Mouse (Mus musculus): ENCODE measurements around the gene Slamf9. TPM values are rescaled to one million over a fixed set of nuclear protein-coding genes. Genes with fewer than 3 reads are reported as not detected.

Slamf9 gene
- polyA plus RNA-seq, 1 experiment from 2014 or later: 0.43 TPM

DNA sequence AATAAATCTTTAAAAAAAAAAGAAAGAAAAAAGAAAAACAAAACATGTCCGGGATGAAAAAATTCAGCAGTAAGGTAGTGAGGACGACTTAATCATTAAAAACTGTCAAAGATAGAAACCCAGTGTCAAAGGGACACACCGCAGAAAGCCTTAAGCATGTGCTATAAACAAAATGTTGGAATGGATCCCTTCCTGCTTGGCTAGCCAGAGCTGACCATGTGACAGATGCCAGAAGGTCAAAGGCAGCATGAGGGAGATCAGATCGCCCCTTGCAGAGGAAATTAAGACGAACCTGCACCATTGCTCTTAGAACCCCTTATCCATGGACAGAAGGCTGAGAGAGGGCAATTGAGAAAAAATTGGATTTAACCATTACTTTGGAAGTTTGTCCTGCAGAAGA lies 5.8 kb upstream of the Slamf9 start:
- 0 out of 2 replicates have a peak, but pooled peaks cover 5% of the 10 kb centered on the region for H3K4me1 ChIP-seq (ENCODE audit: control insufficient read depth, insufficient read depth, low read length)
- no peaks in the 10 kb centered on the region for H3K27me3 ChIP-seq (ENCODE audit: control insufficient read depth, insufficient read depth, low read length)
- H3K36me3 ChIP-seq (ENCODE audit: control insufficient read depth, insufficient read depth, low read length): no peaks in the 10 kb centered on the region
- H3K4me2 ChIP-seq (replicated peaks; ENCODE audit: low read depth, low read length): no peak overlapping the region
- no peak for ATAC-seq (ENCODE audit: insufficient number of reproducible peaks, insufficient read depth, low FRiP score, low read depth)
- no peak overlapping the region for H3K27ac ChIP-seq (ENCODE audit: low read length)
- H3K4me3 ChIP-seq (ENCODE audit: low read depth, low read length): no peak overlapping the region
- no peaks in the 10 kb centered on the region for H3K9me3 ChIP-seq (ENCODE audit: control insufficient read depth, low read depth, low read length)
- H3K9ac ChIP-seq (replicated peaks; ENCODE audit: low read depth, low read length): no peak overlapping the region
- WGBS: 43% methylated on average over 5 of the region's 5 CpGs

DNA sequence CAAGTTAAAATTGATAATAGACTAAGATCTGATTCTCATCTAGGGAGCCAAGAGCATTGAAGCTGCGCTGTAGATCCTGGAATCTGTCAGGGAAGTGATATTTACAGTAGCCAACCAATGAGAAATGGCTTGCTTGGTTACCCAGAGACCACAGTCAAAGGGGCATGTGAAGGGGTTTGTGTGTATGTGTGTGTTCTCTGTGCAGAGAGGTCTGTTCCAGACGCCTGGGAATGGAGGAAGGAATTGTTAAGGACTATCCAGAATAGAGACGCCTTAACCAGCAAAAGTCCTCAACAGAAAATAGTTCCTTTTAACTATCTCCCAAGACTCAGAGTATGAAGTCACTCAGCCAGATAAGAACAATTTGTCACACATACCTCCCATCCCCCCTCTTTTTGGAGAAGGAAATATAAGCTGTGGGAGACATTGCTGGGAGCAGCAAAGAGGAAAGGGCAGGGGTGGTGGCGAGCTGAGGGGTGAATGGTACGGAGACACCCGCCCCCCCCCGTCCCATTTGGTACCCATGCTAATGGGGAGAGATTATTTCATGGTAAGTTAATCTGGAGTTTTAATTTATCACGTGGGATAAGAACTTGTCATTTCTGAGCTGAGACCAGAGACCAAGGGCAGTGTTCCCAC lies 5.2 kb upstream of the Slamf9 start:
- whole genome bisulfite sequencing: 46% methylated on average over 8 of the region's 8 CpGs
- Histone ChIP-seq H3K27me3 (ENCODE audit: control insufficient read depth, insufficient read depth, low read length) (no peaks in the 10 kb centered on the region), H3K4me3 (ENCODE audit: low read depth, low read length) (no peak overlapping the region), H3K36me3 (ENCODE audit: control insufficient read depth, insufficient read depth, low read length) (no peaks in the 10 kb centered on the region), H3K4me2 (replicated peaks; ENCODE audit: low read depth, low read length) (no peak overlapping the region), H3K9ac (replicated peaks; ENCODE audit: low read depth, low read length) (no peak overlapping the region), H3K9me3 (ENCODE audit: control insufficient read depth, low read depth, low read length) (no peaks in the 10 kb centered on the region), H3K27ac (ENCODE audit: low read length) (no peak overlapping the region), H3K4me1 (ENCODE audit: control insufficient read depth, insufficient read depth, low read length) (0 out of 2 replicates have a peak, but pooled peaks cover 5% of the 10 kb centered on the region)
- ATAC-seq (ENCODE audit: insufficient number of reproducible peaks, insufficient read depth, low FRiP score, low read depth): no peak

DNA sequence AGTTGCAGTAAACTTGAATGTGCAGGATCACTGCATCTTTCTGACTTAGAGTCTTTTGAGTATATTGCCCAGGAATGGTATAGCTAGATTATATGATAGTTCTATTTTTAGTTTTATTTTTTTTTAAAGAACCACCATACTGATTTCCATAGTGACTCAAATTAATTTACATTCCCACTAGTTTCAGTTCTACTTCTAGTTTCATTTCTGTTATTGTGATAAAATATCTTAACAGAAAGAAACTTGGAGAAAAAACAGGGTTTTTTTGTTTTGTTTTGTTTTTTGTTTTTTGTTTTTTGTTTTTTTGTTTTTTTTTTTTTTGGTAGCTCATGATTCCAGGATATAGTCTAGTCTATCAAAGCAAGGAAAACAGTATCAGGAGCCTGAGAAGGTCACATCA lies 2.2 kb upstream of the Slamf9 start:
- no peaks in the 10 kb centered on the region for H3K36me3 ChIP-seq (ENCODE audit: control insufficient read depth, insufficient read depth, low read length)
- no peaks in the 10 kb centered on the region for H3K27me3 ChIP-seq (ENCODE audit: control insufficient read depth, insufficient read depth, low read length)
- H3K9me3 ChIP-seq (ENCODE audit: control insufficient read depth, low read depth, low read length): no peaks in the 10 kb centered on the region
- no peak for ATAC-seq (ENCODE audit: insufficient number of reproducible peaks, insufficient read depth, low FRiP score, low read depth)
- H3K4me2 ChIP-seq (replicated peaks; ENCODE audit: low read depth, low read length): no peak overlapping the region
- H3K4me3 ChIP-seq (ENCODE audit: low read depth, low read length): no peak overlapping the region
- H3K4me1 ChIP-seq (ENCODE audit: control insufficient read depth, insufficient read depth, low read length): 0 out of 2 replicates have a peak, but pooled peaks cover 5% of the 10 kb centered on the region
- H3K9ac ChIP-seq (replicated peaks; ENCODE audit: low read depth, low read length): no peak overlapping the region
- H3K27ac ChIP-seq (ENCODE audit: low read length): no peak overlapping the region

DNA sequence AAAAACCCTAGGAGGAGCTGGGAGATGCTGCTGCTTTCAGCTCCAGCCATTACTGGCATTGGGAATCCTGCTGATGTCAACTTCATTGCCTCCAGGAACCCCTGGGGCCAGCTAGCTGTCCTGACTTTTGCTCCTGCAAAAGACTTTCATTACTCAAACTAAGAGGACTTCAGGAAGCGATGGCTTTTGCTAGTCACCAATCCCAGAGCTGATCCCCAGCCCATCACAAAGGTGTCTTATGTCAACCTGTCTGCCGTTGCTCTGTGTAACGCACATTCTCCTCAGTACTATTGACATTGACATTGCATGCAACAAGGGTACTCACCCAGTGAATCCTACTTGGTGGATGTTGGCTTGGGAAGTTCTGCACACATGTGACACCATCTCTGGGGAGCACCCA lies 962 bp upstream of the Slamf9 start:
- 63% methylated on average over 3 of the region's 3 CpGs for WGBS
- H3K27me3 ChIP-seq (ENCODE audit: control insufficient read depth, insufficient read depth, low read length): no peaks in the 10 kb centered on the region
- no peak overlapping the region for H3K9ac ChIP-seq (replicated peaks; ENCODE audit: low read depth, low read length)
- no peak overlapping the region for H3K27ac ChIP-seq (ENCODE audit: low read length)
- H3K4me2 ChIP-seq (replicated peaks; ENCODE audit: low read depth, low read length): no peak overlapping the region
- no peak for ATAC-seq (ENCODE audit: insufficient number of reproducible peaks, insufficient read depth, low FRiP score, low read depth)
- no peak overlapping the region for H3K4me3 ChIP-seq (ENCODE audit: low read depth, low read length)
- no peaks in the 10 kb centered on the region for H3K9me3 ChIP-seq (ENCODE audit: control insufficient read depth, low read depth, low read length)
- H3K36me3 ChIP-seq (ENCODE audit: control insufficient read depth, insufficient read depth, low read length): no peaks in the 10 kb centered on the region
- 0 out of 2 replicates have a peak, but pooled peaks cover 5% of the 10 kb centered on the region for H3K4me1 ChIP-seq (ENCODE audit: control insufficient read depth, insufficient read depth, low read length)

DNA sequence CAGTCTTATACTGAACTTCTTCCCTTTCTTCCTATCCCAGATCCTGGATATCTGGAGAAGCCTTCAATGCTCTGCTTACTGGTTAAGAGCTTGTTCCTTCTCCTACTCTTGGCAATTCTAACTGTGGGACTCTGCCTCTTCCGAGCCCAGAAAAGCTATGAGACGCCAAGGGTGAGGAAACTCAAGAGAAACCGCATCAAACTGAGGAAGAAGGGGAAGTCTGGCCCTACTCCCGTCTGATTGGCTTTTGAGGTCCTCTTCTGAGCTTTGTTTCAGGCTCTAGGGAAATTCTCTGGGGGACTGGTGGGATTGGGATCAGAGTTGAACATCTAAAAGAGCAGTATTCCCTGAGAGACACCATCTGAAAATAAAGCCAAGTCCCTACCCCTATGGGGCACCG lies 2.9 kb downstream of the Slamf9 start:
- 72% methylated on average over 5 of the region's 5 CpGs for WGBS
- 0 out of 2 replicates have a peak, but pooled peaks cover 10% of the 10 kb centered on the region for H3K4me1 ChIP-seq (ENCODE audit: control insufficient read depth, insufficient read depth, low read length)
- no peak overlapping the region for H3K9ac ChIP-seq (replicated peaks; ENCODE audit: low read depth, low read length)
- H3K4me2 ChIP-seq (replicated peaks; ENCODE audit: low read depth, low read length): no peak overlapping the region
- no peak overlapping the region for H3K4me3 ChIP-seq (ENCODE audit: low read depth, low read length)
- no peaks in the 10 kb centered on the region for H3K36me3 ChIP-seq (ENCODE audit: control insufficient read depth, insufficient read depth, low read length)
- ATAC-seq (ENCODE audit: insufficient number of reproducible peaks, insufficient read depth, low FRiP score, low read depth): no peak
- H3K27me3 ChIP-seq (ENCODE audit: control insufficient read depth, insufficient read depth, low read length): no peaks in the 10 kb centered on the region
- no peaks in the 10 kb centered on the region for H3K9me3 ChIP-seq (ENCODE audit: control insufficient read depth, low read depth, low read length)
- H3K27ac ChIP-seq (ENCODE audit: low read length): no peak overlapping the region

DNA sequence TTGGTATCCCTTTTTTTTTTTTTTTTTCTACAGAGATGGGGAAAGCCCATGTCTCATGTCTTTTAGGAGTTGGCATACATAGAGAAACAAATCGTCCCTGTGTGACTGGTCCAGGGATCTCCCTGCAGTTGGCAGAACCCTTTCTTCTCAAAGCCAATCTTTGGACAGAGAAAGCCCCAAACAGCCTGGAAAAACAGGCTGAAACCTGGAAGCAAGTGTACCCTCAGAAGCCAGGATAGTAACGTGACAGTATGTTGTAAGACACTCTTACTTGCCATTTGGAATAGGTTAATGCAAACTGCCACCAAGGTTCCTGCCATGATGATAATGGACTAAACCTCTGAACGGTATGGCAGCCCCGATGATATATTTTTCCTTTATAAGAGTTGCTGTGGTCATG lies 5.2 kb downstream of the Slamf9 start:
- ATAC-seq (ENCODE audit: insufficient number of reproducible peaks, insufficient read depth, low FRiP score, low read depth): no peak
- peaks cover 28% of the 10 kb centered on the region for H3K4me1 ChIP-seq (ENCODE audit: control insufficient read depth, insufficient read depth, low read length)
- 92% methylated on average over 4 of the region's 4 CpGs for whole genome bisulfite sequencing
- no peak overlapping the region for H3K4me2 ChIP-seq (replicated peaks; ENCODE audit: low read depth, low read length)
- H3K9me3 ChIP-seq (ENCODE audit: control insufficient read depth, low read depth, low read length): no peaks in the 10 kb centered on the region
- H3K4me3 ChIP-seq (ENCODE audit: low read depth, low read length): no peak overlapping the region
- H3K9ac ChIP-seq (replicated peaks; ENCODE audit: low read depth, low read length): no peak overlapping the region
- peaks cover 3% of the 10 kb centered on the region; the same call in 1 of the 2 replicates for H3K36me3 ChIP-seq (ENCODE audit: control insufficient read depth, insufficient read depth, low read length)
- no peak overlapping the region for H3K27ac ChIP-seq (ENCODE audit: low read length)
- H3K27me3 ChIP-seq (ENCODE audit: control insufficient read depth, insufficient read depth, low read length): no peaks in the 10 kb centered on the region

DNA sequence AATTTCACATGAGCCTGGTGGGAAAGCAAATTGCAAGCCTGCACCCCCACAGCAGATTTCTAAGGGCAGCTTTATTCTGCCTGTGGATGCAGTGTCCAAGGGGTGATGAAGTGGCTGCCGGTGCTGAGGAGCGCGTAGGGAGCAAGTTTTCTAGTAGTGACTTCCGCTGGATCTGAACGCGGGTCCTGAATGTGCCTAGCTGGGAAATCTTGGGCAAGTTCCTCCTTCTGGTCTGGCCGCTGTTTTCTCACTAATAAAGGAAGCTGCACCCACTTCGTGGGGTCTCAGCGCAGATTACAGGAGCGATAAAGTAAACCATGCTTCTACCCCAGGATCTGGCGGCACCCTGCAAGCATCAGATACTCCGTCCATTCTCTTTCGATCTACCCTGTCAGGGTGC lies 6.0 kb downstream of the Slamf9 start:
- H3K9ac ChIP-seq (replicated peaks; ENCODE audit: low read depth, low read length): peak overlapping the region; percentile 18; the same call in 1 of the 2 replicates
- peaks cover 3% of the 10 kb centered on the region; the same call in 1 of the 2 replicates for H3K36me3 ChIP-seq (ENCODE audit: control insufficient read depth, insufficient read depth, low read length)
- H3K27me3 ChIP-seq (ENCODE audit: control insufficient read depth, insufficient read depth, low read length): no peaks in the 10 kb centered on the region

DNA sequence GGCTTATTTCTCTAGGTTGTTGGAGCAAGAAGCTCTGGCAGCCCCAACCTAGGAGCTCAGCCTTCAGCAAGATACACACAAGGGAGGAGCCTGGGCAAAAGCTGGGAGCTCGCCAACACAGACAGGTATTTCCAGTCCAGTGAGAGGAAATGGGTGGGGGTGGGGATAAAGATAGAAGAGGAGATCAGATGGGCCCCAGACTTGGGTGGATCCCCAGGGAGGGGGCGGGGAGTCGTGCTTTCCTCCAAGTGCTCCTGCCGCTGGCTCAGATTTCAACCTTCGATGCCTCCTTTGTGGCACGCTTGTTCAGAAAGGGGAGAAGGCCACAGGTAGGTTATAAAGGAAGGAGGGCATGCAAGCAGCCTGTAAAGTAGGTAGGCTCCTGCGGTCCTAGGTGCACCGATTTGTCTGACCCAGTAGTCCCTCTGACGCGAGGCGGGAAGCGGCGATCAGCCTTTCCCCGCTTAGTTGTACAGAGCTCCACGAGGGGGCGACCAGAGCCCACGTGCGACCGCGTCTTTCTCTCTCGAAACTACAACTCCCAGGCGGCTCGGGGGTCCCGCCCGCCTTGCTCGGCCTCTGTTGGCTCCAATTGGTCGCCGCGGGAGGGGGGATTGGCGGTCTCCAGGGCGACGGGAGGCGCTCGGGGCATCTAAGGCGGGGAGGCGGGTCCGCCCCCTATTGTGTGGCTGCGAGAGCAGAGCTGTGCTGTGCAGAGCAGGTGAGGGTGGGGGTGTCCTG lies 6.6 kb downstream of the Slamf9 start, which contains the start of gene Igsf9:
TSS of gene Igsf9 (plus strand) at position 249 of the 741 bp plus-strand sequence.
- H3K4me3 ChIP-seq (ENCODE audit: low read depth, low read length): peak within 1 kb of the TSS; percentile 46
- H3K9ac ChIP-seq (replicated peaks; ENCODE audit: low read depth, low read length): peak within 1 kb of the TSS; percentile 29
- H3K36me3 ChIP-seq (ENCODE audit: control insufficient read depth, insufficient read depth, low read length): peaks cover 5% of the 10 kb centered on the region; the same call in 1 of the 2 replicates
- no peaks in the 10 kb centered on the region for H3K9me3 ChIP-seq (ENCODE audit: control insufficient read depth, low read depth, low read length)
- H3K27me3 ChIP-seq (ENCODE audit: control insufficient read depth, insufficient read depth, low read length): no peaks in the 10 kb centered on the region
- under 1% methylated on average over 38 of the region's 38 CpGs for WGBS
- peak within 1 kb of the TSS; percentile 78 for H3K4me2 ChIP-seq (replicated peaks; ENCODE audit: low read depth, low read length)
- peaks cover 41% of the 10 kb centered on the region for H3K4me1 ChIP-seq (ENCODE audit: control insufficient read depth, insufficient read depth, low read length)
- ATAC-seq (ENCODE audit: insufficient number of reproducible peaks, insufficient read depth, low FRiP score, low read depth): peak; percentile 92
- H3K27ac ChIP-seq (ENCODE audit: low read length): peak within 1 kb of the TSS; percentile 90

More for the DNA sequence above, 6.0 kb downstream of the Slamf9 start:
- Histone ChIP-seq H3K4me3 (ENCODE audit: low read depth, low read length) (peak overlapping the region; percentile 46), H3K27ac (ENCODE audit: low read length) (peak overlapping the region; percentile 80), H3K4me1 (ENCODE audit: control insufficient read depth, insufficient read depth, low read length) (peaks cover 35% of the 10 kb centered on the region), H3K4me2 (replicated peaks; ENCODE audit: low read depth, low read length) (peak overlapping the region; percentile 78), H3K9me3 (ENCODE audit: control insufficient read depth, low read depth, low read length) (no peaks in the 10 kb centered on the region)
- WGBS: 7% methylated on average over 13 of the region's 13 CpGs
- peak; percentile 7; the same call in 1 of the 2 replicates for ATAC-seq (ENCODE audit: insufficient number of reproducible peaks, insufficient read depth, low FRiP score, low read depth)

All from stomach, embryonic 14.5 days (tissue).